Mouse (Mus musculus) brain, embryonic 14.5 days (tissue): Measurements from ENCODE around the gene Klrg1.

Experiments
- CTCF ChIP-seq: fragments of 200-500 bp; IDR thresholded peaks from 2 replicates; pipeline ENCODE4 v1.5.1; 2012; ENCODE audit warnings: inconsistent platforms, mild to moderate bottlenecking, moderate library complexity, borderline replicate concordance; ENCODE audit not compliant: insufficient read depth, insufficient read length; ENCODE audit errors: extremely low read depth
- POLR2A ChIP-seq: fragments of 200-500 bp; IDR thresholded peaks from 2 replicates; pipeline ENCODE4 v1.6.1; 2012; ENCODE audit warnings: mild to moderate bottlenecking, inconsistent platforms, borderline replicate concordance; ENCODE audit not compliant: poor library complexity, insufficient read depth, insufficient read length, severe bottlenecking; ENCODE audit errors: extremely low read depth

DNA sequence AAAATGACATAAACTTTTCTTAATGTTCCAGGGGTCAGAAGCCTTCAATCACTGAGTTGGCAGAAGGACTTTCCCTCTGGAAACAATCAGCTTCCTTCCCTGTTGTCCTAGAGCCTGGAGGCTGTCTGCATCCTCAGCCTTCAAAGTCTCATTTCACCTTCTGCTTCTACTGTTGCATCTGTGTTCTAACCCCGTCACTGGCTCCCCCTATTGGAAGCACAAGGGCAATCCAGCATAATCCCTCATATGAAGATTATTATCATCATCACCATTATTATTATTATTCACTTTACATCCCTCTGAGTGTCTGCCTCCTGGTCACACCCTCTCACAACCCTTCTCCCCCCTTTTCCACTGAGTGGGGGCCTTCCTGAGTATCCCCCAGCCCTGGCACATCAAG is 5.6 kb upstream of the Klrg1 start:
- TF ChIP-seq CTCF, result no peak
- TF ChIP-seq POLR2A, result no peak
